Mouse (Mus musculus) liver, embryonic 13.5 days (tissue): Measurements from ENCODE around the gene Ptpn14. TPM values are rescaled to one million over a fixed set of nuclear protein-coding genes. Genes with fewer than 3 reads are reported as not detected.

Experiments used
- ATAC-seq: fragments of 200-750 bp; cut with Nextera tagmentation; 2 replicates; pipeline ENCODE4 v1.8.0; 2017; ENCODE audit warnings: low read depth, mild to moderate bottlenecking, moderate number of reproducible peaks, moderate library complexity
- DNase-seq: peaks from one replicate; pipeline ENCODE4 v3.0.0; 2022
- H3K27ac ChIP-seq: fragments of 300-500 bp; sonication (generic); 2 replicates; pipeline ENCODE4 v1.5.1; 2015; ENCODE audit warnings: moderate library complexity, mild to moderate bottlenecking, inconsistent platforms
- H3K27me3 ChIP-seq: fragments of 300-500 bp; sonication (generic); 2 replicates; pipeline ENCODE4 v1.6.1; 2015; ENCODE audit warnings: mild to moderate bottlenecking, inconsistent platforms
- H3K36me3 ChIP-seq: fragments of 300-500 bp; sonication (generic); 2 replicates; pipeline ENCODE4 v1.6.1; 2015; ENCODE audit warnings: mild to moderate bottlenecking, inconsistent platforms
- H3K4me1 ChIP-seq: fragments of 300-500 bp; sonication (generic); replicated peaks from 2 replicates; pipeline ENCODE4 v1.6.1; 2015; ENCODE audit warnings: inconsistent platforms
- H3K4me2 ChIP-seq: fragments of 300-500 bp; sonication (generic); 2 replicates; pipeline ENCODE4 v1.6.1; 2015; ENCODE audit warnings: inconsistent platforms, mild to moderate bottlenecking, moderate library complexity
- H3K4me3 ChIP-seq: fragments of 300-500 bp; sonication (generic); replicated peaks from 2 replicates; pipeline ENCODE4 v1.5.1; 2015; ENCODE audit warnings: mild to moderate bottlenecking, inconsistent platforms
- H3K9ac ChIP-seq: fragments of 300-500 bp; sonication (generic); 2 replicates; pipeline ENCODE4 v1.6.1; 2015; ENCODE audit warnings: mild to moderate bottlenecking, inconsistent platforms
- H3K9me3 ChIP-seq: fragments of 300-500 bp; sonication (generic); replicated peaks from 2 replicates; pipeline ENCODE4 v1.6.1; 2016; ENCODE audit warnings: inconsistent platforms
- WGBS: fragments of 180-500 bp; shearing (Covaris S2); methylation state at CpG from one replicate; pipeline ENCODE4 v1.1.7; 2015; ENCODE audit not compliant: insufficient replicate concordance; 5-methylcytosine and 5-hydroxymethylcytosine counted together
- polyA plus RNA-seq: library from polyadenylated mRNA; unstranded; fragments of >200 nt; fragmentation: Nextera tagmentation; extraction: Ambion mirVana; gene quantifications from 2 replicates; pipeline ENCODE4 v1.2.1, GENCODE M21; 2015

Gene Ptpn14
- polyA plus RNA-seq, 1 experiment from 2014 or later = 0.44 TPM

GRCm38 (mm10) chr1:189774778-189775177 lies 46.7 kb downstream of the Ptpn14 start:
- H3K27me3 ChIP-seq = no peaks in the 10 kb centered on the region
- H3K4me3 ChIP-seq = no peak overlapping the region
- WGBS = 50% methylated on average over 1 of the region's 1 CpGs
- H3K9ac ChIP-seq = no peak overlapping the region
- no peak for DNase-seq
- H3K4me2 ChIP-seq = no peak overlapping the region
- peaks cover 26% of the 10 kb centered on the region for H3K4me1 ChIP-seq
- H3K27ac ChIP-seq = no peak overlapping the region
- ATAC-seq = no peak
- H3K36me3 ChIP-seq = no peaks in the 10 kb centered on the region
- no peaks in the 10 kb centered on the region for H3K9me3 ChIP-seq

- Histone ChIP-seq H3K27me3 (no peaks in the 10 kb centered on the region), H3K4me2 (no peak overlapping the region), H3K9me3 (no peaks in the 10 kb centered on the region), H3K4me3 (no peak overlapping the region), H3K36me3 (no peaks in the 10 kb centered on the region), H3K27ac (no peak overlapping the region), H3K9ac (no peak overlapping the region), H3K4me1 (peaks cover 35% of the 10 kb centered on the region)
- WGBS = 68% methylated on average over 6 of the region's 6 CpGs
- DNase-seq = no peak
- ATAC-seq = no peak
Observed at GRCm38 (mm10) chr1:189777207-189777606, 49.1 kb downstream of the Ptpn14 start.

- H3K4me2 ChIP-seq = no peak overlapping the region
- WGBS = 59% methylated on average over 5 of the region's 5 CpGs
- DNase-seq (no peak), ATAC-seq (peak; percentile 46)
- no peak overlapping the region for H3K27ac ChIP-seq
- H3K4me1 ChIP-seq = peaks cover 41% of the 10 kb centered on the region
- H3K27me3 ChIP-seq = no peaks in the 10 kb centered on the region
- H3K9me3 ChIP-seq = no peaks in the 10 kb centered on the region
- H3K9ac ChIP-seq = no peak overlapping the region
- no peaks in the 10 kb centered on the region for H3K36me3 ChIP-seq
- no peak overlapping the region for H3K4me3 ChIP-seq
Observed at GRCm38 (mm10) chr1:189778343-189778742, 50.3 kb downstream of the Ptpn14 start.

GRCm38 (mm10) chr1:189779226-189779625 lies 51.2 kb downstream of the Ptpn14 start:
- Histone ChIP-seq H3K27ac (no peak overlapping the region), H3K4me2 (no peak overlapping the region), H3K9me3 (no peaks in the 10 kb centered on the region), H3K36me3 (no peaks in the 10 kb centered on the region), H3K4me1 (peaks cover 42% of the 10 kb centered on the region), H3K27me3 (no peaks in the 10 kb centered on the region), H3K4me3 (no peak overlapping the region), H3K9ac (no peak overlapping the region)
- WGBS = 63% methylated on average over 3 of the region's 3 CpGs
- DNase-seq (no peak), ATAC-seq (no peak)

GRCm38 (mm10) chr1:189781721-189782345 lies 53.8 kb downstream of the Ptpn14 start:
- no peak overlapping the region for H3K4me2 ChIP-seq
- ATAC-seq (peak; percentile 41; the same call in 1 of the 2 replicates), DNase-seq (no peak)
- H3K27ac ChIP-seq = no peak overlapping the region
- H3K36me3 ChIP-seq = no peaks in the 10 kb centered on the region
- H3K4me3 ChIP-seq = no peak overlapping the region
- no peaks in the 10 kb centered on the region for H3K27me3 ChIP-seq
- H3K9ac ChIP-seq = no peak overlapping the region
- H3K4me1 ChIP-seq = peaks cover 42% of the 10 kb centered on the region
- no peaks in the 10 kb centered on the region for H3K9me3 ChIP-seq
- 45% methylated on average over 10 of the region's 10 CpGs for WGBS

- Histone ChIP-seq H3K4me2 (no peak overlapping the region), H3K9ac (no peak overlapping the region), H3K4me3 (no peak overlapping the region), H3K4me1 (peaks cover 42% of the 10 kb centered on the region), H3K27me3 (no peaks in the 10 kb centered on the region), H3K9me3 (no peaks in the 10 kb centered on the region), H3K36me3 (no peaks in the 10 kb centered on the region), H3K27ac (no peak overlapping the region)
- ATAC-seq (no peak), DNase-seq (no peak)
- 58% methylated on average over 6 of the region's 6 CpGs for WGBS
Observed at GRCm38 (mm10) chr1:189782709-189783108, 54.6 kb downstream of the Ptpn14 start.

GRCm38 (mm10) chr1:189784503-189784902 lies 56.4 kb downstream of the Ptpn14 start:
- no peaks in the 10 kb centered on the region for H3K9me3 ChIP-seq
- H3K27ac ChIP-seq = no peak overlapping the region
- H3K4me3 ChIP-seq = no peak overlapping the region
- no peak overlapping the region for H3K4me2 ChIP-seq
- no peaks in the 10 kb centered on the region for H3K27me3 ChIP-seq
- DNase-seq (no peak), ATAC-seq (no peak)
- peaks cover 30% of the 10 kb centered on the region for H3K4me1 ChIP-seq
- no peak overlapping the region for H3K9ac ChIP-seq
- WGBS = 74% methylated on average over 7 of the region's 7 CpGs
- no peaks in the 10 kb centered on the region for H3K36me3 ChIP-seq

GRCm38 (mm10) chr1:189786707-189787485 lies 58.8 kb downstream of the Ptpn14 start:
- 81% methylated on average over 26 of the region's 26 CpGs for WGBS
- Histone ChIP-seq H3K4me1 (peaks cover 20% of the 10 kb centered on the region), H3K27me3 (no peaks in the 10 kb centered on the region), H3K27ac (no peak overlapping the region), H3K4me3 (no peak overlapping the region), H3K9ac (no peak overlapping the region), H3K9me3 (no peaks in the 10 kb centered on the region), H3K4me2 (no peak overlapping the region), H3K36me3 (no peaks in the 10 kb centered on the region)
- DNase-seq (no peak), ATAC-seq (no peak)

GRCm38 (mm10) chr1:189789545-189789944 lies 61.5 kb downstream of the Ptpn14 start:
- H3K4me1 ChIP-seq = peaks cover 12% of the 10 kb centered on the region; the same call in 1 of the 2 replicates
- no peak overlapping the region for H3K9ac ChIP-seq
- H3K27ac ChIP-seq = no peak overlapping the region
- no peak for DNase-seq
- no peak overlapping the region for H3K4me3 ChIP-seq
- ATAC-seq = 0 out of 2 replicates have a peak, but pooled peaks have one; percentile 18
- no peaks in the 10 kb centered on the region for H3K9me3 ChIP-seq
- no peak overlapping the region for H3K4me2 ChIP-seq
- no peaks in the 10 kb centered on the region for H3K27me3 ChIP-seq
- WGBS = 77% methylated on average over 6 of the region's 6 CpGs
- no peaks in the 10 kb centered on the region for H3K36me3 ChIP-seq

GRCm38 (mm10) chr1:189790666-189791065 lies 62.6 kb downstream of the Ptpn14 start:
- DNase-seq (no peak), ATAC-seq (no peak)
- Histone ChIP-seq H3K27me3 (no peaks in the 10 kb centered on the region), H3K4me2 (no peak overlapping the region), H3K36me3 (no peaks in the 10 kb centered on the region), H3K4me1 (peaks cover 18% of the 10 kb centered on the region; the same call in 1 of the 2 replicates), H3K4me3 (no peak overlapping the region), H3K9me3 (no peaks in the 10 kb centered on the region), H3K27ac (no peak overlapping the region), H3K9ac (no peak overlapping the region)
- 69% methylated on average over 7 of the region's 7 CpGs for WGBS

GRCm38 (mm10) chr1:189791534-189792217 lies 63.6 kb downstream of the Ptpn14 start:
- H3K9ac ChIP-seq = no peak overlapping the region
- WGBS = 76% methylated on average over 10 of the region's 10 CpGs
- H3K36me3 ChIP-seq = no peaks in the 10 kb centered on the region
- no peak overlapping the region for H3K4me2 ChIP-seq
- peaks cover 26% of the 10 kb centered on the region for H3K4me1 ChIP-seq
- H3K4me3 ChIP-seq = no peak overlapping the region
- no peaks in the 10 kb centered on the region for H3K27me3 ChIP-seq
- DNase-seq (no peak), ATAC-seq (no peak)
- no peaks in the 10 kb centered on the region for H3K9me3 ChIP-seq
- H3K27ac ChIP-seq = no peak overlapping the region
